Comparison of ENCODE assay signal across 18 mouse cellular contexts in the genomic region with DNA sequence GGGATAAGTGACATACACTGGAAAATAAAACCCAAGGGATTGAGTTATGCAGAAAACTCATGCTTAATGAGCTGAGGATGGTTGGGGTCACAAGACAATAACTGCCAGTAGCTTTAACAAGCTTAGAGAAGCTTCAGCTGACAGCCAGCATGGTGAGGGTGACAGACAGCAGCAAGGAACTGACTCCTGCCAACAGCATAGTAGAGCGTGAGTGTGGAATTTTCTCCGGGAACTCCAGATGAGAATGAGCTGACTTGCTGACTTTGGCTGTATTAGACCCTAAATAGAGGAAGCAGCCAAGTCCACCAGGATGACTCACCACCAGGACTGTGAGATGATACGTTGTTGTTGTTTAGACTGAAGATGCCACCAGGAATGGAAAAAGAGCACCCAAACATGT.
DNase-seq lines count a peak whose midpoint lies in the region; ATAC-seq and TF ChIP-seq lines count a peak whose summit lies in the region.
"Had no signal": no experiment of that assay in that cellular context is flagged by ENCODE, and none has a peak within 500 bp of the region (broad histone marks: within the 10 kb centered on the region; RNA-seq: fewer than 3 reads in every experiment).

No protein-coding gene starts in this region.

- TF ChIP-seq CTCF in lung, embryonic 14.5 days (IDR thresholded peaks at IDR 0.05; ENCODE audit: low read depth): no peak
- TF ChIP-seq CTCF in lung, adult 2 months (IDR thresholded peaks at IDR 0.05; ENCODE audit: insufficient read depth, low read length): no peak

- no peaks in the 10 kb centered on the region for H3K4me1 ChIP-seq in heart, embryonic 16.5 days (ENCODE audit: control insufficient read depth, insufficient read depth, low read length)
- H3K4me1 ChIP-seq in lung, embryonic 14.5 days (ENCODE audit: insufficient read depth): no peaks in the 10 kb centered on the region
- H3K4me1 ChIP-seq in lung, adult 2 months (ENCODE audit: control insufficient read depth, insufficient read depth, low read length): no peaks in the 10 kb centered on the region
- H3K4me1 ChIP-seq in lung, embryonic 16.5 days (replicated peaks; ENCODE audit: control insufficient read depth, insufficient read depth, low read length): no peaks in the 10 kb centered on the region
- H3K4me1 ChIP-seq: forebrain, embryonic 12.5 days; hindbrain, embryonic 12.5 days; limb, embryonic 15.5 days; liver, embryonic 15.5 days; midbrain, embryonic 15.5 days had no signal

- no peaks in the 10 kb centered on the region for H3K27me3 ChIP-seq in heart, embryonic 16.5 days (ENCODE audit: control insufficient read depth, insufficient read depth, low read length)
- no peaks in the 10 kb centered on the region for H3K27me3 ChIP-seq in lung, embryonic 14.5 days (ENCODE audit: insufficient read depth, low read length)
- H3K27me3 ChIP-seq in lung, embryonic 16.5 days (ENCODE audit: control insufficient read depth, insufficient read depth, low read depth, low read length): no peaks in the 10 kb centered on the region
- H3K27me3 ChIP-seq: CH12.LX; forebrain, embryonic 12.5 days; hindbrain, embryonic 12.5 days; limb, embryonic 15.5 days; liver, embryonic 15.5 days; midbrain, embryonic 15.5 days had no signal

- DNase-seq in heart, postnatal 36 days: no peak
- DNase-seq in lung, embryonic 14.5 days: peak; percentile 82
- DNase-seq in lung, adult 2 months: no peak
- DNase-seq in retina, embryonic 14.5 days (ENCODE audit: low spot score): peak; percentile 5
- no peak for DNase-seq in right cerebral cortex, postnatal 10 days (ENCODE audit: low spot score in 2 of 2)
- no peak for DNase-seq in cerebellum, postnatal 25 days
- DNase-seq: cerebellum, adult 2 months; gastrocnemius, postnatal 36 days; kidney, adult 8-10 months; thymus, postnatal 25 days had no signal

- 31% methylated on average over 3 of the region's 3 CpGs for WGBS in heart, embryonic 16.5 days
- 40% methylated on average over 3 of the region's 3 CpGs for WGBS in lung, embryonic 14.5 days
- 67% methylated on average over 3 of the region's 3 CpGs for WGBS in lung, adult 2 months
- WGBS in lung, embryonic 16.5 days: 41% methylated on average over 3 of the region's 3 CpGs

- no peak for TF ChIP-seq POLR2A in lung, adult 2 months (IDR thresholded peaks at IDR 0.05; ENCODE audit: borderline replicate concordance, extremely low read depth, low read depth, low read length)

- H3K27ac ChIP-seq in heart, embryonic 16.5 days (ENCODE audit: low read length): no peak overlapping the region
- no peak overlapping the region for H3K27ac ChIP-seq in lung, embryonic 14.5 days (ENCODE audit: low read depth)
- H3K27ac ChIP-seq in lung, embryonic 16.5 days (ENCODE audit: low read length): no peak overlapping the region
- H3K27ac ChIP-seq: forebrain, embryonic 12.5 days; hindbrain, embryonic 12.5 days; limb, embryonic 15.5 days; liver, embryonic 15.5 days; midbrain, embryonic 15.5 days had no signal

- intact Hi-C loops in heart, postnatal 36 days (cut with DNase I): no loop called here

- H3K4me2 ChIP-seq in heart, embryonic 16.5 days (ENCODE audit: low read depth, low read length): no peak overlapping the region
- H3K4me2 ChIP-seq in lung, embryonic 14.5 days: no peak overlapping the region
- no peak overlapping the region for H3K4me2 ChIP-seq in lung, embryonic 16.5 days (ENCODE audit: low read depth, low read length)
- H3K4me2 ChIP-seq: forebrain, embryonic 12.5 days; hindbrain, embryonic 12.5 days; limb, embryonic 15.5 days; liver, embryonic 15.5 days; midbrain, embryonic 15.5 days had no signal

- H3K9ac ChIP-seq in heart, embryonic 16.5 days (ENCODE audit: low read length): no peak overlapping the region
- H3K9ac ChIP-seq in lung, embryonic 14.5 days: no peak overlapping the region
- H3K9ac ChIP-seq in lung, embryonic 16.5 days (ENCODE audit: low read length): no peak overlapping the region
- H3K9ac ChIP-seq: forebrain, embryonic 12.5 days; hindbrain, embryonic 12.5 days; limb, embryonic 15.5 days; liver, embryonic 15.5 days; midbrain, embryonic 15.5 days had no signal

- H3K36me3 ChIP-seq in heart, embryonic 16.5 days (ENCODE audit: control insufficient read depth, insufficient read depth): no peaks in the 10 kb centered on the region
- H3K36me3 ChIP-seq in lung, embryonic 14.5 days (ENCODE audit: insufficient read depth): no peaks in the 10 kb centered on the region
- no peaks in the 10 kb centered on the region for H3K36me3 ChIP-seq in lung, embryonic 16.5 days (ENCODE audit: control insufficient read depth, insufficient read depth, low read length)
- H3K36me3 ChIP-seq: forebrain, embryonic 12.5 days; hindbrain, embryonic 12.5 days; limb, embryonic 15.5 days; liver, embryonic 15.5 days; midbrain, embryonic 15.5 days had no signal

- ATAC-seq in heart, embryonic 16.5 days (replicated peaks; ENCODE audit: extremely low read depth, insufficient read depth, low FRiP score): peak; percentile 28; the same call in 1 of the 2 replicates
- peak; percentile 85; the same call in 1 of the 2 replicates for ATAC-seq in lung, embryonic 14.5 days (ENCODE audit: insufficient read depth)
- ATAC-seq in lung, embryonic 16.5 days (ENCODE audit: low read depth): peak; percentile 97
- ATAC-seq: midbrain, embryonic 15.5 days had no signal

- H3K4me3 ChIP-seq in heart, embryonic 16.5 days (ENCODE audit: low read length): no peak overlapping the region
- H3K4me3 ChIP-seq in lung, embryonic 14.5 days (ENCODE audit: low read depth, low read length): no peak overlapping the region
- no peak overlapping the region for H3K4me3 ChIP-seq in lung, adult 2 months (replicated peaks; ENCODE audit: extremely low read depth, low read depth, low read length)
- H3K4me3 ChIP-seq in lung, embryonic 16.5 days (ENCODE audit: low read length): no peak overlapping the region
- H3K4me3 ChIP-seq: forebrain, embryonic 12.5 days; hindbrain, embryonic 12.5 days; limb, embryonic 15.5 days; liver, embryonic 15.5 days; midbrain, embryonic 15.5 days had no signal

- H3K9me3 ChIP-seq in heart, embryonic 16.5 days (replicated peaks; ENCODE audit: control insufficient read depth, low read length): no peaks in the 10 kb centered on the region
- no peaks in the 10 kb centered on the region for H3K9me3 ChIP-seq in lung, embryonic 14.5 days (ENCODE audit: low read depth, low read length)
- no peaks in the 10 kb centered on the region for H3K9me3 ChIP-seq in lung, embryonic 16.5 days (ENCODE audit: control insufficient read depth, low read length)
- H3K9me3 ChIP-seq: forebrain, embryonic 12.5 days; hindbrain, embryonic 12.5 days; limb, embryonic 15.5 days; liver, embryonic 15.5 days; midbrain, embryonic 15.5 days had no signal

Comparison
In these comparisons a context has a peak if more than half of its experiments do, and no peak if none do; other contexts are left out.
1. DNase-seq: peak in lung, embryonic 14.5 days (single experiment) and retina, embryonic 14.5 days (single experiment); none in heart, postnatal 36 days (0 of 2), lung, adult 2 months (single experiment), right cerebral cortex, postnatal 10 days (0 of 2) and cerebellum, postnatal 25 days (0 of 2).
2. ATAC-seq: peak in every context shown above with its lines; median percentile 97 in lung, embryonic 16.5 days; 85 in lung, embryonic 14.5 days; 28 in heart, embryonic 16.5 days.